Mouse (Mus musculus): ENCODE measurements around the gene Runx2.

- TF ChIP-seq CTCF (conservative IDR thresholded peaks at IDR 0.05; ENCODE audit: insufficient read depth, insufficient read length, low read depth, low read length): no peak
- no peak for TF ChIP-seq POLR2A (IDR thresholded peaks at IDR 0.05; ENCODE audit: low read depth, low read length)
Observed at GRCm38 (mm10) chr17:44459029-44459428, 355.6 kb downstream of the Runx2 start.
